Mouse (Mus musculus): ENCODE measurements around the gene Enpp7. TPM values are rescaled to one million over a fixed set of nuclear protein-coding genes. Genes with fewer than 3 reads are reported as not detected.

The Enpp7 gene
- polyA plus RNA-seq, 1 experiment: not detected

DNA sequence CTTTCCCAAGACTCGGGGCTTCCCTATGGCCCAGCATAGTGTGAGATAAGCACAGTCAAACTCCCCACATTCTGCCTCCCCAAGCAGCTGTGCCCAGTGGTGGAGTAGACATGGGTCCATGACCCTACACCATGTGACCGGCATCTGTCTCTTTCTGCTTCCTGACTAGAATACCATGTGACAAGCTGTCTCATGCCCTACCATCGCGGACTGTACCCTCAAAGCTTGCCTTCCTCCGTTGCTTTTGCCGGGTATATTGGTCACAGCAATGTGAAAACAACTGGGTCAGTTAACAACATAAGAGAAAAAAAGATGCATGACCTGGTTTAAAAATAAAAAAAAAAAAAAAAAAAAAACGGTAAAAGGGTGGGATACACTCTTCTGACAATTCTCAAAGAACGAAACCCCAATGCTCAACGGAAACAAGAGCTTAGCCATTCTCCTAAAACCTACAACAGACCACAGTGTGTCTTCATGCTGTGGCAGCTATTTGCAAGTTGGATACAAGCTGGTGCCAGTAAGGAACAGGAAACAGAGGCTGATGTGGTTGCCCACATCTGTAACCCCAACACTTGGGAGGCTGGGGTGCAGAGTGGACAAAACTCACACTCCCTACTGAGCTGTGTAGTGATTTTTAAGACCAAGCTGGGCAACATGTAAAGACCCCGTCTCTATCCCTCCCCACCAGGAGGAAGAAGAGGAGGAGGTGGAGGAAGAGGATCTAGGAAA, 17.7 kb downstream of the Enpp7 start:
- 89% methylated on average over 10 of the region's 10 CpGs for WGBS
- no peak overlapping the region for H3K27ac ChIP-seq (ENCODE audit: insufficient read depth, low read depth, low read length)
- no peak overlapping the region for H3K4me3 ChIP-seq (ENCODE audit: insufficient read depth, low read depth, low read length)
- TF ChIP-seq POLR2A (IDR thresholded peaks at IDR 0.05; ENCODE audit: insufficient read depth, low read depth, low read length): no peak
- no peak for TF ChIP-seq CTCF (IDR thresholded peaks at IDR 0.05; ENCODE audit: insufficient read depth, low read depth, low read length)
- no peaks in the 10 kb centered on the region for H3K4me1 ChIP-seq (ENCODE audit: control insufficient read depth, insufficient read depth, low read length)

- Histone ChIP-seq H3K27ac (ENCODE audit: insufficient read depth, low read depth, low read length) (no peak overlapping the region), H3K4me3 (ENCODE audit: insufficient read depth, low read depth, low read length) (no peak overlapping the region), H3K4me1 (ENCODE audit: control insufficient read depth, insufficient read depth, low read length) (no peaks in the 10 kb centered on the region)
- no peak for TF ChIP-seq POLR2A (IDR thresholded peaks at IDR 0.05; ENCODE audit: insufficient read depth, low read depth, low read length)
- TF ChIP-seq CTCF (IDR thresholded peaks at IDR 0.05; ENCODE audit: insufficient read depth, low read depth, low read length): no peak
- WGBS: 67% methylated on average over 3 of the region's 3 CpGs
These were observed 18.5 kb downstream of the Enpp7 start for GRCm38 (mm10) chr11:119006462-119006861.

DNA sequence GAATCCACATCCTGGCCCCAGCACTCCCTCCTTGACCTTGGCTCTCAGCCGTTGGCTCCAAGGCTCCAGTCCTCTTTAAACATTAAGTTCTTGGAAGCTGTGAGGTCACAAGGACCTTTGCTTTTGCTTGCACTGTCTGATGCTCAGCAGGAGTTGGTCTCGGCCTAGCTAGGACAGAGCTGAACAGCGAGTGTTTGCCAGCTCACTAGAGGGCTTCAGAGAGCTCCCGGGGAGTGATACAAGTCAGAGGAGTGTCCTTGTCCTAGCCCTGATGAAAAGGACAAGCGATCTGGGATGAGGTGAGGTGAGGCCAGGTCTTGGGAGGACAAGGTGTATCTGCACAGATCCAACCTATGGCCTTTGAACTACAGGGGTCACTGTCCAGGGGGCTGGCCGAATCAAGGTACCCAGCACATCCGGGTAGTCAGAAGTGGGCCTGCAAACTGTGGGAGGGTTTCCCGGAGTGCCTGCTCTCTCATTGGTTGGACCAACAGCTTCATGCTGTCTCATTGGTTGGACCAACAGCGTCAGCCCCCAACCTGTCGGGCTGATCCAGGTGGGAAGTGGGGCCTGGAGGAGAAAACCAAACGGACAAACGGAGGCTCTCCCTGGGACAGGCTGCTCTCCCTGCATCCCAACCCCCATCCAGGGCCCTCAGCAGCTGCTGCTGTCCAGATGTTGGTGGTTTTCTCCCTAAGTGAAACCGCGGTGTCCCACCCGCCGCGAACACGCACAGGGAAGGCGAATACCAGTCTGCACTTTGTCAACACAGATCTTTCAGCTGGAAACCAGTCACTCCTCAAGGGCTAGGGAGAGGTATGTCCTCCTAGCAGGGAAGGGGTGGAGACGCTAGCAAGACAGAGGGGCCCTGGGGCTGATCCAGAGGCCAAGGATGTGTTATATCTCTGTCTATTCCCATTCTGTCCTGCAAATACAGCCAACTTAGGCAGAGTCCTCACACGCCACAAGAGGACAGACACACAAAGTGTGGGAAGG, 19.8 kb downstream of the Enpp7 start:
- Histone ChIP-seq H3K27ac (ENCODE audit: insufficient read depth, low read depth, low read length) (no peak overlapping the region), H3K4me1 (ENCODE audit: control insufficient read depth, insufficient read depth, low read length) (no peaks in the 10 kb centered on the region), H3K4me3 (ENCODE audit: insufficient read depth, low read depth, low read length) (no peak overlapping the region)
- TF ChIP-seq CTCF (IDR thresholded peaks at IDR 0.05; ENCODE audit: insufficient read depth, low read depth, low read length) (no peak), POLR2A (IDR thresholded peaks at IDR 0.05; ENCODE audit: insufficient read depth, low read depth, low read length) (no peak)
- WGBS: 40% methylated on average over 21 of the region's 21 CpGs

- 88% methylated on average over 7 of the region's 7 CpGs for WGBS
- no peak overlapping the region for H3K27ac ChIP-seq (ENCODE audit: insufficient read depth, low read depth, low read length)
- no peak overlapping the region for H3K4me3 ChIP-seq (ENCODE audit: insufficient read depth, low read depth, low read length)
- no peak for TF ChIP-seq POLR2A (IDR thresholded peaks at IDR 0.05; ENCODE audit: insufficient read depth, low read depth, low read length)
- no peak for TF ChIP-seq CTCF (IDR thresholded peaks at IDR 0.05; ENCODE audit: insufficient read depth, low read depth, low read length)
- no peaks in the 10 kb centered on the region for H3K4me1 ChIP-seq (ENCODE audit: control insufficient read depth, insufficient read depth, low read length)
These were observed 26.5 kb downstream of the Enpp7 start for GRCm38 (mm10) chr11:119014455-119014854.

- H3K4me3 ChIP-seq (ENCODE audit: insufficient read depth, low read depth, low read length): no peak overlapping the region
- H3K27ac ChIP-seq (ENCODE audit: insufficient read depth, low read depth, low read length): no peak overlapping the region
- H3K4me1 ChIP-seq (ENCODE audit: control insufficient read depth, insufficient read depth, low read length): peaks cover 3% of the 10 kb centered on the region; the same call in 1 of the 2 replicates
- TF ChIP-seq CTCF (IDR thresholded peaks at IDR 0.05; ENCODE audit: insufficient read depth, low read depth, low read length) (no peak), POLR2A (IDR thresholded peaks at IDR 0.05; ENCODE audit: insufficient read depth, low read depth, low read length) (no peak)
- WGBS: 86% methylated on average over 7 of the region's 7 CpGs
These were observed 29.5 kb downstream of the Enpp7 start for GRCm38 (mm10) chr11:119017506-119017905.

DNA sequence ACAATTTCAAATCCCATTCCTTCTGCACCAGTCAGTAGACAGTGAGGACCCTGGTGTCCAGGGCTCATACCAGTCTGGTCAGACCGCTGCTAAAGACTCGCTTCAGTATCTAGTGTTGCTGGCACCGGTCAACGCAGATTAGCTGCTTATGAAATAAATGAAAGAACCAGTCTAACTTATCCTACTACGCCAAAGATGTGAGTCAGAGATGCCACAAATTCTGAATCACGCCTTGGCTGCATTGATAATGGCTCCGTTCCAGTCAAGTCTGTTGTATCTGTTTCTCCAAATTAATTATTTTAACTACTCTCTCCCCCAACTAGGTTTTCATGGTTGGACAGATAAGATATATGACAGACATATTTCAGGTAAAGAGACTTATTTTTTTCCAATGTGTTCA, 33.2 kb downstream of the Enpp7 start:
- no peak overlapping the region for H3K27ac ChIP-seq (ENCODE audit: insufficient read depth, low read depth, low read length)
- TF ChIP-seq CTCF (IDR thresholded peaks at IDR 0.05; ENCODE audit: insufficient read depth, low read depth, low read length) (no peak), POLR2A (IDR thresholded peaks at IDR 0.05; ENCODE audit: insufficient read depth, low read depth, low read length) (no peak)
- peaks cover 21% of the 10 kb centered on the region for H3K4me1 ChIP-seq (ENCODE audit: control insufficient read depth, insufficient read depth, low read length)
- 71% methylated on average over 7 of the region's 7 CpGs for WGBS
- no peak overlapping the region for H3K4me3 ChIP-seq (ENCODE audit: insufficient read depth, low read depth, low read length)

DNA sequence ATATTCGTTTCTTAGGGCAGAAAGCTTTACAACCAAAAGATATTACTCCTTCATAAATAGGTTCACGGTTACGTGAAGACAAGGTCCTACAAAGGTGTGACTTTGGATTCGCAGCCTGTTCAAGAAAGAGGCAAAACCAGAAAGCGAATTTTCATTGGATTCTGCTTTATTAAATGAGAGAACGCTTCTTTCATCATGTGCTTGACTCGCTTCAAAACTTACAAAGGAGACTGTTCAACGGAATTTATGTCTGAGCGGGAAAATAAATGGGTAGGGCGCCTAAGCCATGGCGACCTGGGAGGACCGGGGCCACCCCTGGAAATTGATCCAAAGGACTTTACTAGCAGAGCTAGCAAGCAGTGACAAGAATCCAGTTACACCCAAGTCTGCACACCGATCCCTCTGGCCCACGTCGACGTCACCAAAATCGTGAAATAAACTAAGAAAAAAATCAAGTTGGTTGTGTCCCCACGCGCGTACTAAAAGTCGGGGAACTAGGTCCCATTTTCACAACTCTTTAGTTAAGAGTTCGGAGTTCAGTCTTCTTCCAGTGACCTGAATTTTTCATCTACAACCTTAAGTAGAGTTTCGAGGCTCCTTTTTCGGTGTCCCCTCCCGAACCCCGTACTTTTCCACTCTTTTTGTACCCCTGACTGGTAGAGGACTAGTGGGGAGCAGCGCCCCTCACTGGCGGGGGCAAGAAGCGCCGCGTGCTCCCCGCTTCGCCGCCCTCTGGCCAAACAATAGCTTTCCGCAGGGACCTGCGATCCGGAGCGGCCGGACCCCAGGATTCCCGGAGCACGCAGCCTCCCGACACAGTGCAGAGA, 34.3 kb downstream of the Enpp7 start:
- H3K4me3 ChIP-seq (ENCODE audit: insufficient read depth, low read depth, low read length): peak overlapping the region; percentile 88
- H3K4me1 ChIP-seq (ENCODE audit: control insufficient read depth, insufficient read depth, low read length): peaks cover 21% of the 10 kb centered on the region
- 4% methylated on average over 42 of the region's 42 CpGs for WGBS
- TF ChIP-seq CTCF (IDR thresholded peaks at IDR 0.05; ENCODE audit: insufficient read depth, low read depth, low read length) (peak; percentile 90), POLR2A (IDR thresholded peaks at IDR 0.05; ENCODE audit: insufficient read depth, low read depth, low read length) (no peak)
- no peak overlapping the region for H3K27ac ChIP-seq (ENCODE audit: insufficient read depth, low read depth, low read length)

DNA sequence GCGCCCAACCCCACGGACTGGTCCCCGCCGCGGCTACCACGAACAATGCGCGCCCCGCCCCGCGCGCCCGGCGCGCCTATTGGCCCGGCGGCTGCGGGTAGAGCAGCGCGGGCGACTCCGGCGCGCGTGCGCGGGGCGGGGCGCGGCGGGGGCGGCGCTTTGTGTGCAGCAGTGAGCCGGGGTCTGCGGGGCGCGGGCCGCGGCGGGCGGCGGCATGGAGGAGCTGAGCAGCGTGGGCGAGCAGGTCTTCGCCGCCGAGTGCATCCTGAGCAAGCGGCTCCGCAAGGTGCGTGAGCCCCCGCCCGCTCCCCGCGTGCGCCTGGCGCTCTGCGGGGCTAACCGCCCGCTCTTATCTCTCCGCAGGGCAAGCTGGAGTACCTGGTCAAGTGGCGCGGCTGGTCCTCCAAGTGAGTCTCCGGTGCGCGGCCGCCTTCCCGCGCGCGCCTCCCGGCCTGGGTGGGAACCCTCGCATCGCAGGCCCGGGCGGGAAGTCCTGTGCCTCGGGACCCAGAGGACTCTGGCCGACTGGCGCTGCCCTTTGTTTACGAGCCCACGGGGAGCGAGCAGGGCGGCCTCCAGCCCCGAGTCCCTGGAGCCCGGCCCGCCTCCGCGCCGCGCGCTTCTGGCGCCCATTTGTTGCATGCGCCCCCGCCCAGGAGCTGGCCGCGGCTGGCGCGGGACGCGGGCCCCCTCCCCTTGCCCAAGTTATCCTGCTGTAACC, 35.1 kb downstream of the Enpp7 start, which contains the start of gene Cbx2:
Gene Cbx2, plus strand, starts transcription at position 68 of the 721 bp plus-strand sequence.
- H3K27ac ChIP-seq (ENCODE audit: insufficient read depth, low read depth, low read length): no peak within 1 kb of the TSS
- WGBS: under 1% methylated on average over 98 of the region's 99 CpGs
- H3K4me3 ChIP-seq (ENCODE audit: insufficient read depth, low read depth, low read length): peak within 1 kb of the TSS; percentile 88
- peaks cover 21% of the 10 kb centered on the region for H3K4me1 ChIP-seq (ENCODE audit: control insufficient read depth, insufficient read depth, low read length)
- peak; percentile 73 for TF ChIP-seq POLR2A (IDR thresholded peaks at IDR 0.05; ENCODE audit: insufficient read depth, low read depth, low read length)
- TF ChIP-seq CTCF (IDR thresholded peaks at IDR 0.05; ENCODE audit: insufficient read depth, low read depth, low read length): no peak
